Mouse (Mus musculus): ENCODE measurements around the gene Srebf1. TPM values are rescaled to one million over a fixed set of nuclear protein-coding genes. Genes with fewer than 3 reads are reported as not detected.

The Srebf1 gene
- polyA plus RNA-seq, 1 experiment: 89.1 TPM

- Histone ChIP-seq H3K4me3 (ENCODE audit: insufficient read depth, low read depth, low read length) (no peak overlapping the region), H3K36me3 (ENCODE audit: control insufficient read depth, insufficient read depth, low read length) (no peaks in the 10 kb centered on the region; the same call in 1 of the 2 replicates), H3K4me1 (ENCODE audit: control insufficient read depth, insufficient read depth, low read length) (no peaks in the 10 kb centered on the region), H3K27ac (ENCODE audit: insufficient read depth, low read depth, low read length) (no peak overlapping the region), H3K27me3 (replicated peaks; ENCODE audit: control insufficient read depth, insufficient read depth, low read length) (no peaks in the 10 kb centered on the region)
- TF ChIP-seq POLR2A (IDR thresholded peaks at IDR 0.05; ENCODE audit: low read depth, low read length) (no peak), CTCF (conservative IDR thresholded peaks at IDR 0.05; ENCODE audit: insufficient read depth, insufficient read length, low read depth, low read length) (no peak)
- no peak for DNase-seq
- WGBS: 85% methylated on average over 2 of the region's 2 CpGs
Observed at GRCm38 (mm10) chr11:60249885-60250284, 27.5 kb upstream of the Srebf1 start.

DNA sequence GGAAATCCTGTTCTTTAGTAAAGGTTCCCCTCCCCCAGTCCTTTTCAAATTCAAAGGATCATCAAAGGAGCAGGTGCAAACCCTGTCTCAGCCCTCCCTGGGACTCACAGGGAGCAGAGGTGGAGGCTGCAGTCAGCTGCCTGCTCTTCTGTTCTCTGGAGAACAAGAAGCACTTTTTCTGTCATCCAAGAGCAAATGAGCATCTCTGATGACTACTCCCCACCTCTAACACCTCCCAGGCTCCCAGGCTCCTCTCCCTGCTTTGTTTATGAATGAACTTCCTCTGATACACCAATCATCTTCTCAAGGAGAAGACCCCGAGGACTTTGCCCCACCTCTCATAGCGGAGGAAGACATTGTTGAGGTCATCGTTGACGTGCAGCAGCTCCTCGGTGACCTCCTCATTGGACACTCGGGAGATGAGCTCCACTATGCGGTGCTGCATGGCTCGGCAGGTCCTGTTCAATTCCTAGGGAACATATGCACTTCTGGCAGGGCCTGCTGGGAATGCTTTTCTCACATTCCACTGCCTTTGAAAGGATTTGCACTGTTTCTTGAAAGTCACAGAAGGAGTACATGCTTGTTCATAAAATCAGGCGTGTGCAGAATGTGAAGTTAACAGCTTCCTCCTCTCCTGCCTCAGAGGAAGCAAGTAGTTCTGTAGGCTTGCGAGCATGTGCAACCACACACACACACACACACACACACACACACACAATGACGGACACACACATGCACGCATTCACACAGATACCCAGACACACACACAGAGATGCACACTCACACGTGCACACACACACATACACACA lies 26.4 kb upstream of the Srebf1 start:
- H3K27me3 ChIP-seq (replicated peaks; ENCODE audit: control insufficient read depth, insufficient read depth, low read length): no peaks in the 10 kb centered on the region
- no peaks in the 10 kb centered on the region; the same call in 1 of the 2 replicates for H3K36me3 ChIP-seq (ENCODE audit: control insufficient read depth, insufficient read depth, low read length)
- H3K4me1 ChIP-seq (ENCODE audit: control insufficient read depth, insufficient read depth, low read length): no peaks in the 10 kb centered on the region
- WGBS: 64% methylated on average over 13 of the region's 13 CpGs
- no peak for DNase-seq
- no peak for TF ChIP-seq POLR2A (IDR thresholded peaks at IDR 0.05; ENCODE audit: low read depth, low read length)
- no peak overlapping the region for H3K4me3 ChIP-seq (ENCODE audit: insufficient read depth, low read depth, low read length)
- no peak overlapping the region for H3K27ac ChIP-seq (ENCODE audit: insufficient read depth, low read depth, low read length)

DNA sequence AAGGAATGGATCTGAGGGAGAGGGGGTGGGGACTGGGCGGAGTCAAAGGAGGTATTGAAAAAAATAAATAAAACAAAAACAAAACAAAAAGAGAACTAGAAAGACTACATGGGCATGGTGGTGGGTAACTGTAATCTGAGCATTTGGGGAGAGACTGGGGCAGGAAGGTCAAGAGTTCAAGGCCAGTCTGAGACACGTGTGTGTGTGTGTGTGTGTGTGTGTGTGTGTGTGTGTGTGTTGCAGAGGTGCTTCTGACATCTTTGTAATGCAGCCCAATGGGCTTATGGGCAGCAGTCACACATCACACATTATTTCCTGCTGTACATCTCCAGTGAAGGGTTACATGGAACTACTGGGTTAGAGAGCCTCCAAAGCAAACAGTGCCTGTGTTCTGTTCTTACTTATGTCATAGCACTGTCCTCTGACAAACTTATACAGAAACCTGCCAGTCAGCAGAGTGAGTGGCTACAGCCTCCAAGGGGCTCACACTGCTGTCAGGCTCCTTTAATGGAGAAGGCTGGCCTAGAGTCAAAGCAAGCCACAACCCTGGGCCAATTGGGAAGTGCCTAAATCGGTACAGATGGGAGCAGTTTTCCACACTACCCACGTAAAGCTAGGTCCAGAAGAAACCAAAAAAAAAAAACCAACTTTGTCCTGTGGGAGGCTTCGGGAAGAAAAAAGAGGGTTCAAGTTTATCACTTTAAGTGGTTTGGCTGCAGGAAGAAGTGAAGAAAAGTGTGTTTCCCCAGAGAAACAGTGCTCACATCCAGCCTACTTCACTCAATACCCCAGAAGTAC lies 25.6 kb upstream of the Srebf1 start:
- no peaks in the 10 kb centered on the region for H3K27me3 ChIP-seq (replicated peaks; ENCODE audit: control insufficient read depth, insufficient read depth, low read length)
- H3K27ac ChIP-seq (ENCODE audit: insufficient read depth, low read depth, low read length): no peak overlapping the region
- no peaks in the 10 kb centered on the region for H3K4me1 ChIP-seq (ENCODE audit: control insufficient read depth, insufficient read depth, low read length)
- no peaks in the 10 kb centered on the region; the same call in 1 of the 2 replicates for H3K36me3 ChIP-seq (ENCODE audit: control insufficient read depth, insufficient read depth, low read length)
- no peak for DNase-seq
- no peak overlapping the region for H3K4me3 ChIP-seq (ENCODE audit: insufficient read depth, low read depth, low read length)
- no peak for TF ChIP-seq CTCF (conservative IDR thresholded peaks at IDR 0.05; ENCODE audit: insufficient read depth, insufficient read length, low read depth, low read length)
- no peak for TF ChIP-seq POLR2A (IDR thresholded peaks at IDR 0.05; ENCODE audit: low read depth, low read length)
- WGBS: 59% methylated on average over 5 of the region's 5 CpGs

DNA sequence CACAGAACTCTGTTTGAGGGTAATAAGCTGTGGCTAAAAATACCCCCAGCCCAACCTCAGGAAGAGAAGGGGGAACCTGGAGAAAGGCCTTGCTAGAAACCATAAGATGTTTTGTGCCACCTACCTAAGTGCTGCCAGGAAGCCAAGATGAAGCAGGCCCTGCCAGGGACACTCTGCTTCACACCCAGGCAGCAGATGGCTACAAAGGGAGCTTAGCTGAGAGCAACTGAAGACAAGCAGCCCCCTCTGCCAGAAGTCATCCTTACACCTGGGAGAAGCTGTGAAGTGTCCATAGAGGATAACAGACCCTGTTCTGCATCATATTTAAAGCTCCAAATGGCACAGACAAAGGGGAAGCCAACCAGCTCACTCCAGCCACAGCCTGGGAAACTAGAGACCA lies 23.7 kb upstream of the Srebf1 start:
- Histone ChIP-seq H3K4me1 (ENCODE audit: control insufficient read depth, insufficient read depth, low read length) (no peaks in the 10 kb centered on the region), H3K36me3 (ENCODE audit: control insufficient read depth, insufficient read depth, low read length) (no peaks in the 10 kb centered on the region; the same call in 1 of the 2 replicates), H3K4me3 (ENCODE audit: insufficient read depth, low read depth, low read length) (no peak overlapping the region), H3K27ac (ENCODE audit: insufficient read depth, low read depth, low read length) (no peak overlapping the region), H3K27me3 (replicated peaks; ENCODE audit: control insufficient read depth, insufficient read depth, low read length) (no peaks in the 10 kb centered on the region)
- DNase-seq: no peak
- TF ChIP-seq CTCF (conservative IDR thresholded peaks at IDR 0.05; ENCODE audit: insufficient read depth, insufficient read length, low read depth, low read length) (no peak), POLR2A (IDR thresholded peaks at IDR 0.05; ENCODE audit: low read depth, low read length) (no peak)

GRCm38 (mm10) chr11:60244503-60245143 lies 22.2 kb upstream of the Srebf1 start:
- 72% methylated on average over 11 of the region's 11 CpGs for WGBS
- Histone ChIP-seq H3K4me1 (ENCODE audit: control insufficient read depth, insufficient read depth, low read length) (no peaks in the 10 kb centered on the region), H3K27ac (ENCODE audit: insufficient read depth, low read depth, low read length) (no peak overlapping the region), H3K27me3 (replicated peaks; ENCODE audit: control insufficient read depth, insufficient read depth, low read length) (no peaks in the 10 kb centered on the region), H3K36me3 (ENCODE audit: control insufficient read depth, insufficient read depth, low read length) (no peaks in the 10 kb centered on the region; the same call in none of the 2 replicates), H3K4me3 (ENCODE audit: insufficient read depth, low read depth, low read length) (no peak overlapping the region)
- DNase-seq: no peak
- TF ChIP-seq POLR2A (IDR thresholded peaks at IDR 0.05; ENCODE audit: low read depth, low read length) (no peak), CTCF (conservative IDR thresholded peaks at IDR 0.05; ENCODE audit: insufficient read depth, insufficient read length, low read depth, low read length) (no peak)

GRCm38 (mm10) chr11:60240509-60240908 lies 18.1 kb upstream of the Srebf1 start:
- no peak for DNase-seq
- H3K27me3 ChIP-seq (replicated peaks; ENCODE audit: control insufficient read depth, insufficient read depth, low read length): no peaks in the 10 kb centered on the region
- no peaks in the 10 kb centered on the region for H3K4me1 ChIP-seq (ENCODE audit: control insufficient read depth, insufficient read depth, low read length)
- no peak overlapping the region for H3K27ac ChIP-seq (ENCODE audit: insufficient read depth, low read depth, low read length)
- 65% methylated on average over 4 of the region's 4 CpGs for WGBS
- H3K36me3 ChIP-seq (ENCODE audit: control insufficient read depth, insufficient read depth, low read length): no peaks in the 10 kb centered on the region; the same call in none of the 2 replicates
- no peak overlapping the region for H3K4me3 ChIP-seq (ENCODE audit: insufficient read depth, low read depth, low read length)
- TF ChIP-seq CTCF (conservative IDR thresholded peaks at IDR 0.05; ENCODE audit: insufficient read depth, insufficient read length, low read depth, low read length) (no peak), POLR2A (IDR thresholded peaks at IDR 0.05; ENCODE audit: low read depth, low read length) (no peak)

DNA sequence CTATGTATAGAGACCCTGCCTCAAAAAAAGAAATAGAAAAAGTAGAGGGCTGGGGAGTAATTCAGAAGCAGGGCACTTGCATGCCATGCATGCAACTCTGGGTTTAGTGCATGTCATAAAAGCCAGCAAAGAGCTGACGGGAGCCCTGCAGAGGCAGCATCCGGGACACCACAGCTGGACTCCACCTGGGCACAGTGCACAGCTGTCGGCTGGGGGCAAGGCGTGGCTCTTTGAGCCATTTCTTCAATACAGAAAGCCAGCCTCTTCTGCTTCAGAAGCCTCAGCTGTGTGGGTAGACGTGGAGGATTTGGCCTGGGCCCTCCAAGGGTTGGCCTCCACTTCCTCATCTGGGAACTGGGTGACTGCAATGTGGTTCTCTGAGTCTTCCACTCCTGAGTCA lies 13.0 kb upstream of the Srebf1 start:
- TF ChIP-seq CTCF (conservative IDR thresholded peaks at IDR 0.05; ENCODE audit: insufficient read depth, insufficient read length, low read depth, low read length) (no peak), POLR2A (IDR thresholded peaks at IDR 0.05; ENCODE audit: low read depth, low read length) (no peak)

More for the DNA sequence above, 13.0 kb upstream of the Srebf1 start:
- H3K27me3 ChIP-seq (replicated peaks; ENCODE audit: control insufficient read depth, insufficient read depth, low read length): no peaks in the 10 kb centered on the region
- WGBS: 89% methylated on average over 5 of the region's 5 CpGs
- H3K36me3 ChIP-seq (ENCODE audit: control insufficient read depth, insufficient read depth, low read length): no peaks in the 10 kb centered on the region; the same call in 1 of the 2 replicates
- no peak for DNase-seq
- H3K4me1 ChIP-seq (ENCODE audit: control insufficient read depth, insufficient read depth, low read length): no peaks in the 10 kb centered on the region
- no peak overlapping the region for H3K27ac ChIP-seq (ENCODE audit: insufficient read depth, low read depth, low read length)
- no peak overlapping the region for H3K4me3 ChIP-seq (ENCODE audit: insufficient read depth, low read depth, low read length)
